Mouse (Mus musculus) heart, adult 8-10 months (tissue): ENCODE measurements around the gene Neurl4. TPM values are rescaled to one million over a fixed set of nuclear protein-coding genes. Genes with fewer than 3 reads are reported as not detected.
"Not testable (repeated sequence)": the region's sequence is repeated elsewhere in the genome, so short reads cannot be mapped to it uniquely, and the experiment has no call there.

ENCODE experiments used
- DNase-seq: peaks from one replicate; pipeline ENCODE4 v3.0.0; 2022; ENCODE audit warnings: low spot score
- microRNA-seq: library from miRNA; unstranded; fragments of <30 nt; microRNA quantifications from one replicate; pipeline ENCODE4 v1.2.0, GENCODE M21; 2022
- total RNA-seq, 4 experiments: library from RNA; stranded (reverse); gene quantifications; 2 replicates each; pipeline ENCODE4 v1.2.4; 2022

Neurl4 gene
- total RNA-seq, 4 experiments from 2014 or later, result 38.0 to 50.9 (median 43.4) TPM

DNA sequence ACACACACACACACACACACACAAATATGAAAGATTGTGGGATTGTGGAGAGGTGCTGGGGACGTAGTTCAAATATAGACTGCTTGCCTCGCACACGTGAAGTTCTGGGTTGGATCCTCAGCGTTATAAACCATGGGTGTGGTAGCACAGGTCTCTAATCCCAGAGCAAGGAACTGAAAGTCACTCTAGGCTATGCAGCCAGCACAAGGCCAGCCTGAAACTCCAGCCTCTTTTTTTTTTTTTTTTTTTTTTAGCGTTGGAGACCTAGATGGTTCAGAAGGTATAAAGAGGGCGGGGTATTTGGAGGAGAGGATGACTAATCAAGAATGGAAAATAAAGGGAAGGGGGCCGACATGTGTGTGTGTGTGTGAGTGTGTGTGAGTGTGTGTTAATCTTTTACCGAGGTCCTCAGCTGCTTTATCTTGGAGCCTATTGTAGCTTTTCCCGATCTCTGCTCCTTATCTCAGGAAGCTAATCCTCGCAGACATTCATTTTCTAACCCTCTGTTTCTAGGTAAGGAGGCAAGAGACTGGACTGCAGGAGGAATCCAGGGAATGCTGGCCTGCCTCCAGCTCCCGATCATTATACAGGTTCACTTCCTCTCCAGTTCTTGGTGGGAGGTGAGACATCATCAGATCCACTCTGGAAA is 52.5 kb downstream of the Neurl4 start:
- DNase-seq, result no peak

- DNase-seq, result not testable (repeated sequence)
Observed at GRCm38 (mm10) chr11:69955618-69956017, 54.7 kb downstream of the Neurl4 start.

- DNase-seq, result no peak
Observed at GRCm38 (mm10) chr11:69956218-69956617, 55.3 kb downstream of the Neurl4 start.

DNA sequence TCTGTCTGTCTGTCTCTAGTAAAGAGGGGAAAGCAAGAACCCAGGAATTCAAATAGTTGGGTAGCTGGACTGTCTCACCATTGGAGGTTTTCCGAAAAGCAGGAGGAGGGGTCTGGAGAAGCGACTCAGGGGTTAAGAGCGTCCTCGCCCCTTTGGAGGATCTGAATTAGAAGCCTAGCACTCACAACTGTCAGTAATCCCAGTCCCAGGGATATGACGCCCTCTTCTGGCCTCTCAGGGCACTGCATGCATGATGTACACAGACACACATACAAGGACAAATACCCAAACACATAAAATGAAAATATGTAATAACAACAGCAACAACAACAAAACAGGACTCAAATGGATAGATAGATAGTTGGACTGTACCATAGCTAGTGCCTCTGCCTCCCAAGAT is 59.7 kb downstream of the Neurl4 start:
- DNase-seq, result no peak

DNA sequence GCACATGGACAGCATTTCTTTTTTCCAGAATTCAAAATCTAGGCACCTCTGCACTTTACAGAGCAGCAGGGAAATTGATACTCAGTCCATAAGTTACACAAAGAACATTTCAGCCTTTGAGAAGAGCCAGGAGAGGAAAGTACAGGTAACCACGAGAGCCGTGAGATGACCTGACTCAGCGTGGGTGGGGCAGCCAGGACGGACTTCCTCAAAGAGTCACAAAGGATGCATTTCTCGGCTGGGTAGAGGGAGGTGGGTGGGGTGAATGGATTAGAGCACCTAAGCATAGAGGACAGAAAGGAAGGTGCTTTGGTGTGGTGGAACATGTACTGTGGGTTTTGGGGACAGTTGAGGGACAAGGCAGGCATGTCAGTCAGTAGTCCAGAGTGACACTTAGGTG is 61.0 kb downstream of the Neurl4 start:
- DNase-seq, result no peak

Small RNA genes within 50 kb of the gene (microRNA-seq; reads per million reads assigned to microRNA genes)
- gene Mir6924, result not detected

Other genes with a start within 250 kb of the Neurl4 start
- not detected for gene Sox15, start 245.8 kb upstream of the Neurl4 start, total RNA-seq
- 10 to 100 TPM; 13.6 to 18.8 (median 15.5) TPM for gene Mpdu1, start 238.4 kb upstream of the Neurl4 start, total RNA-seq
- gene Cd68, start 234.9 kb upstream of the Neurl4 start, total RNA-seq, result 1 to 10 TPM; 4.5 to 7.0 (median 6.3) TPM
- 100 to 1,000 TPM; 162 to 194 (median 186) TPM for gene Eif4a1, start 228.6 kb upstream of the Neurl4 start, total RNA-seq
- gene Senp3, start 219.0 kb upstream of the Neurl4 start, total RNA-seq, result 10 to 100 TPM; 27.2 to 40.0 (median 28.7) TPM
- gene Tnfsf13, start 215.3 kb upstream of the Neurl4 start, total RNA-seq, result 1 to 10 TPM; 2.6 to 4.3 (median 2.9) TPM
- gene Tnfsf12, start 205.2 kb upstream of the Neurl4 start, total RNA-seq, result 10 to 100 TPM; 14.9 to 19.6 (median 17.5) TPM
- 1 to 10 TPM; 1.4 to 4.2 (median 3.1) TPM for gene Tnfsfm13, start 205.0 kb upstream of the Neurl4 start, total RNA-seq
- 10 to 100 TPM; 28.5 to 35.7 (median 32.9) TPM for gene Polr2a, start 142.4 kb upstream of the Neurl4 start, total RNA-seq
- not detected for gene Slc35g3, start 139.1 kb upstream of the Neurl4 start, total RNA-seq
- 10 to 100 TPM; 43.7 to 52.4 (median 49.3) TPM for gene Zbtb4, start 135.2 kb upstream of the Neurl4 start, total RNA-seq
- 1 to 10 TPM; 2.2 to 4.3 (median 3.8) TPM for gene Chrnb1, start 105.1 kb upstream of the Neurl4 start, total RNA-seq
- 1 to 10 TPM; 2.1 to 3.3 (median 2.6) TPM for gene Fgf11, start 99.2 kb upstream of the Neurl4 start, total RNA-seq
- gene Tmem102, start 95.4 kb upstream of the Neurl4 start, total RNA-seq, result under 1 TPM; 0.14 to 0.57 (median 0.31) TPM
- not detected for gene Gm39566, start 85.8 kb upstream of the Neurl4 start, total RNA-seq
- not detected for gene Spem2, start 82.6 kb upstream of the Neurl4 start, total RNA-seq
- gene Spem1, start 78.9 kb upstream of the Neurl4 start, total RNA-seq, result not detected
- gene Nlgn2, start 63.3 kb upstream of the Neurl4 start, total RNA-seq, result 1 to 10 TPM; 3.1 to 6.9 (median 4.3) TPM
- 100 to 1,000 TPM; 193 to 338 (median 283) TPM for gene Tmem256, start 62.6 kb upstream of the Neurl4 start, total RNA-seq
- gene Plscr3, start 54.7 kb upstream of the Neurl4 start, total RNA-seq, result 10 to 100 TPM; 20.7 to 25.3 (median 21.7) TPM
- gene Tnk1, start 42.3 kb upstream of the Neurl4 start, total RNA-seq, result under 1 TPM in 1 of 4 experiments, not detected in 3; 0.23 TPM
- not detected for gene Tmem95, start 23.1 kb upstream of the Neurl4 start, total RNA-seq
- 1 to 10 TPM; 2.0 to 2.6 (median 2.4) TPM for gene Kctd11, start 19.7 kb upstream of the Neurl4 start, total RNA-seq
- gene Acap1, start 5.5 kb upstream of the Neurl4 start, total RNA-seq, result 1 to 10 TPM in 2 of 4 experiments, under 1 TPM in 2; 0.16 to 1.1 (median 0.83) TPM
- gene 2810408A11Rik, start 85 bp upstream of the Neurl4 start, total RNA-seq, result under 1 TPM; 0.43 to 0.81 (median 0.60) TPM
- gene Gps2, start 12.8 kb downstream of the Neurl4 start, total RNA-seq, result 10 to 100 TPM; 23.2 to 32.1 (median 27.7) TPM
- 100 to 1,000 TPM; 410 to 451 (median 437) TPM for gene Eif5a, start 20.9 kb downstream of the Neurl4 start, total RNA-seq
- 10 to 100 TPM; 13.8 to 32.7 (median 24.3) TPM for gene Ybx2, start 34.7 kb downstream of the Neurl4 start, total RNA-seq
- gene Slc2a4, start 47.1 kb downstream of the Neurl4 start, total RNA-seq, result 100 to 1,000 TPM; 435 to 503 (median 470) TPM
- gene Cldn7, start 63.7 kb downstream of the Neurl4 start, total RNA-seq, result 1 to 10 TPM in 1 of 4 experiments, not detected in 3; 1.1 TPM
- gene Ctdnep1, start 80.1 kb downstream of the Neurl4 start, total RNA-seq, result 100 to 1,000 TPM; 144 to 172 (median 168) TPM
- 10 to 100 TPM; 41.7 to 57.3 (median 48.1) TPM for gene Elp5, start 81.4 kb downstream of the Neurl4 start, total RNA-seq
- gene Gabarap, start 90.1 kb downstream of the Neurl4 start, total RNA-seq, result 100 to 1,000 TPM; 287 to 342 (median 325) TPM
- gene Phf23, start 94.7 kb downstream of the Neurl4 start, total RNA-seq, result 10 to 100 TPM; 21.0 to 24.9 (median 23.6) TPM
- gene Dvl2, start 99.5 kb downstream of the Neurl4 start, total RNA-seq, result 1 to 10 TPM; 4.0 to 6.4 (median 5.1) TPM
- 1,000 to 10,000 TPM; 1,233 to 1,415 (median 1,285) TPM for gene Acadvl, start 114.3 kb downstream of the Neurl4 start, total RNA-seq
- gene Dlg4, start 115.9 kb downstream of the Neurl4 start, total RNA-seq, result 1 to 10 TPM; 3.9 to 6.3 (median 5.2) TPM
- not detected for gene Asgr1, start 153.0 kb downstream of the Neurl4 start, total RNA-seq
- under 1 TPM in 1 of 4 experiments, not detected in 3; 0.34 TPM for gene Asgr2, start 191.6 kb downstream of the Neurl4 start, total RNA-seq
- gene Mgl2, start 229.3 kb downstream of the Neurl4 start, total RNA-seq, result 1 to 10 TPM; 2.6 to 4.5 (median 3.2) TPM